Mouse (Mus musculus): ENCODE results near the gene Rcor2. TPM values are rescaled to one million over a fixed set of nuclear protein-coding genes. Genes with fewer than 3 reads are reported as not detected.

Gene Rcor2
- polyA plus RNA-seq, 1 experiment = 11.8 TPM

DNA sequence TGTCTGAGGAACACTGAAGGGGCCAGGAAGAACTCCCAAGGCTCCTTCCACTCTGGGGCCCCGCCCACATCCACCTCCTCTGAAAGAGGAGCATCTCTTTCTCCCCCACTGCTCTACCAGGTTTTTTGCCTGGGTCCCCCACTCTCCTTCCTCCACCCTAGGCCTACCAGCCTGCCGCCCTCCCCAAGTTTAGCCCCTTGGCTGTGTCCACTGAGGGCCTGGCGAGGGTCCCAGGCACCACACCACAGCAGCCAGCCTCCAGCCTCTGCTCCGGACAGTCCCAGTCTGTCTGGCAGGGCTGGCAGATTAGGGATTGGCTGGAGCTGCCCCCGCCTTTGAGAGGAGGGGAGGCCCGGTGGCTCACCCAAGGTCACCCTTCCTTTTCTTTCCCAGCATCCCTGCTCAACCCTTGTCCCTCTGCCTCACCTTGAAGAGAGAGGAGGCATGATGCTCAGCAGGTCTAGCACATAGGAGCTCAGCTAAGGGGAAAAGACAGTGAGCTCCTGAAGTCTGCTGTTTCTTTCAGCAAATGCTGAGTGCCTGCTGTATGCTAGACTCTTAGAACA, 2.3 kb upstream of the Rcor2 start:
- no peak for DNase-seq (ENCODE audit: low read depth)

DNA sequence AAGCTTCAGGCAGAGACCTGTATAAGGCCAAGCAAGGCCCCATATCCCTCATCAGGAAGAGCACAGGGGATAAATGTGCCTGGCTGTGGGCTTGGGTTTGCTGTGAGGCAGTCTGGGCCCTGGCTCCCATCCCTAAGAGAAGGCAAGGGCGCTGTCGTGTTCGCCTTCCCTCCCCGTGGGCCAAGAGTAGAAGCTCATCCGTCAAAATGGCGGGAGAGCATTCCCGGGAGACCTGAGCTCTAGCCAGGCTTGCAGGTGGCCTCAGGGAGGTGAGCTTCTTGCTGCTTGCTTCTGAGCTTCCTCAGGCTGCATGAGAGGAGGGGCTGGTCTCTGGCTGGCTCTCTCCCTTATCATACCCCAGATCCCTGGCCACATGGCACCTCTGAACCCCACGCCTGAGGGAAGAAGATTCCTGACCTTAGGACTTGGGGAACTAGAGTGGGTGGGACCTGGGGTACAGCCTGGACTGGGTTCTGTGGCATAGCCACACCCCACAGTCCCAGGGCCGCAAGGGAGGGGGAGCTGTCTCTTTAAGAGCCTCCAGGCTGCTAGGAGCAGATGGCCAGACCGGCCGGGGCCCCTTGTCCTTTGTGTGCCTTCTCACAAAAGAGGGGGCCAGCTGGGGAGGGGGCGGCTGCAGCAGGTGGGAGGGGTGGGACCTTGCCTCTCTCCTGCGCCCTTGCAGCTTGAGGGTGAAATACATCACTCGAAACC, 1.5 kb upstream of the Rcor2 start:
- no peak for DNase-seq (ENCODE audit: low read depth)

DNA sequence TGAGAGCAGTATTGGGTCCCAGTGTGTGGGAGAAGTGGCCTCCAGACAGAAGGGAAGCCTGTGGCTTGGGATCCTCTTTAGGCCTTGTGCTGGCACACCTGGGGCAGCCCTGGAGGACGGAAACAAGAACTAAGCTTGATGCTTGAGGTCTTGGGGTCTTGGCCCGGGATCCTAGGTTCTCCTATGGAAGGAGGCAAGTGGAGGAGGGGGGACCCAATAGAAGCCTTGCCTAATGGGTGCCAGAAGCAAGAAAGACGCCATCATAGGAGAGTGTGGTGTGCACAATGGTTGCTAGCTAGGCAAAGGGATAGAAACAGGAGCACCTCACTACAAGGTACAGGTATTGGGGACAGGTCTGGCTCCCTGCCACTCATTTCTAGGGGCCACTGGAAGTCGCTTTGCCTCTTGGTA, 699 bp upstream of the Rcor2 start:
- DNase-seq (ENCODE audit: low read depth) = no peak

DNA sequence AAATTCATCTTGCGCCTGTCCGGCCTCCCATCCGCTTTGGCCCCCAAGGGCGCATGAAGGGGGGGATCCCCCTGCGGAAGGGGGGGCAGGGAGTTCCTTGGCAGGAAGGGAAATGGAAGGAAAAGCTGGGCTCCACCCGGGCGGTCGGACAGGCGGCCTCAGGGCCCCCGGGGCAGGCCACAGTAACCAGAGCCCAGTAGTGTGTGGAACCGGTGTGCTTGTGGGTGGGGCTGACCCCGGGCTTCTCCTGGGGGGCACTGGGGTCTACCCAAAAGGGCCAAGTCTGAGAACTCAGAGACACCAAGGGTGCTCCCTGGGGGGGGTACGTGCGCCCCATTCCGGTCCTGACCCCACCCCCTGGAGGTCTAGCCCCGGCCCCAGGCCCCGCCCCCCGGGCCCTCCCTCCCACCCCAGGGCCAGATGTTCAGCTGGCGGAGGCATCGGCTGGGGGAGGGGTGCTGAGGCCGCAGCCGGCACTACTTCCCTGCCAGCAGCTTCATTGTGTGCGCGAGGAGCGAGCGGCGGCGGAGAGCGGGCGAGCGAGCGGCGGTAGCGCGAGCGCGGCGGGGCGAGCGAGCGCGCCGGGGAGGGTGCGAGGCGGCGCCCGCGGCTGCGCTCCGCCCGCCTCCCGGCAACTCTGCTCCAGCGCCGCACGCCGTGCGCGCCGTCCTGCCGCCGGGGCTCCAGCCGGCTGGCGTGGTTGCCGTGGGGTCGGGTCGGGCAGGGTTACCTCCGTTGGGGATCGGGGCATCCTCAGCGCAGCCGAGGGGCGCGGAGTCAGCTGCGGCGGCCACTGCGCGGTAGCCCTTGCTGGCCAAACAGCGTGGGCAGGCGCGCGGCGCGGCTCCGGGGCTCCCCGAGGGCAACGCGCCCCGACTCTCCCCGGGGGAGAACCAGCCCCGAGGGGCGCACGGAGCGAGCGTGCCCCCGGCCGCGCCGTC, 926 bp downstream of the Rcor2 start:
- DNase-seq (ENCODE audit: low read depth) = no peak

DNA sequence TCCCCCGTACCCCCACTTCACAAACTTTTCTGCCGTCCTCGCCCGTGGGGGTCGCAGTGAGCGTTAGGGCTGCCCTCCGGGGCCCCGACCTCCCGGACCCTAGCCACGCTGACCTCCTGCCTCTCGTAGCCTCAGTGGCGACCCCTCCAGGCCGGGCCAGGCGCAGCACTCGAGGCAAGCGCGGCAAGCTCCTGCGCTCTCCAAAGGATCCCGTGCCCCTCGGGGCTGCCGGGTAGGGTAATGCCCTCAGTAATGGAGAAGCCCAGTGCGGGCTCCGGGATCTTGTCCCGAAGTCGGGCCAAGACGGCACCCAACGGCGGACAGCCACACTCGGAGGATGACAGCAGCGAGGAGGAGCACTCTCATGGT, 1.6 kb downstream of the Rcor2 start:
- no peak for DNase-seq (ENCODE audit: low read depth)

DNA sequence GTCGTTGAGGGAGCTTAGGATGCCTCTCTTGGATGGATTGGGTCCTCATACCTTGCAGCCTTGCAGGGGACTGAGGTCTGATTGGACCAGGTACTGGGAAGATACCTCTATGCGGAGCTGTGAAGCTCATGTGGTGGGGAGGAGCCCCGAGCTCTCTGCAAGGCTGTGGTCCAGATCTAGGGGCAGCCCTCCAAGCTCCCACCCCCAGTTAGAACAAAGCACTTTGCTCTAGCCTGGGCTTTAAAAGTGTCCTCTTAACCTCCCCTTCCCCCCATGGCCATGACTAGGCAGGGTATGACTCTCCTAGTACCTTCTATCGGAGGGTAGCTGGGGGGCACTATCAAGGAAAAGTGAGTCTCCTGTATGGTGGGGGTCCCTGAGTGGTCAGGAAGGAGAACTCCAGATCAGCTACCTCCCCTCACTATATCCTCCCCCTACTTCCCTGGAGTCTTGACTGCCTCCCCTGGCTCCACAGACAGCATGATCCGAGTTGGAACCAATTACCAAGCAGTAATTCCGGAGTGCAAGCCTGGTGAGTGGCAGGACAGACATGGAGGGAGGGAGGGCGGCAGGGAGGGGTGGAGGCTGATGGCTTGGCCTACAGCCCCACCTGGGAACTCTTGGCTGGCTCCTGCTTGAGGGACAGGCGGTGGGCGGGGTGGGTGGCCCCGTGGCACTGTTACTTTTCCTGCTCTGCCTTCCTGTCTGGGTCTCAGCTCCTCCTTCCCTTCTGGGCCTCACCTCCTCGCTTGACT, 2.3 kb downstream of the Rcor2 start:
- no peak for DNase-seq (ENCODE audit: low read depth)

DNA sequence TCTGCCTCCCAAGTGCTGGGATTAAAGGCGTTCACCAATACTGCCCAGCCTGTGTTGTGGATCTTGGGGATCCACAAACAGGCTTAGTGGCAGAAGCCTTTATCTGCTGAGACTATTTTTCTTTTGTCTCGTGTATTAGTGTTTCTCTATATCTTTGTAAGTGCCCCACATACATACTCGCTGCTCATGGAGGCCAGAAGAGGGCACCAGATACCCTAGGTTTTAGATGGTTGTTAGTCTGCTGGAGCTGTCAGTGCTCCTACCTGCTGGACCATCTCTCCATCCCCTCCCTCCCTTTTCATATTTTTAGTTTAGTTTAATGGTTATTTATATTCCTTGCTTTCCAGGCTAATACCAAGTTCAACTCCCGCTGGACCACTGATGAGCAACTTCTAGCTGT, 6.4 kb downstream of the Rcor2 start:
- DNase-seq (ENCODE audit: low read depth) = no peak

DNA sequence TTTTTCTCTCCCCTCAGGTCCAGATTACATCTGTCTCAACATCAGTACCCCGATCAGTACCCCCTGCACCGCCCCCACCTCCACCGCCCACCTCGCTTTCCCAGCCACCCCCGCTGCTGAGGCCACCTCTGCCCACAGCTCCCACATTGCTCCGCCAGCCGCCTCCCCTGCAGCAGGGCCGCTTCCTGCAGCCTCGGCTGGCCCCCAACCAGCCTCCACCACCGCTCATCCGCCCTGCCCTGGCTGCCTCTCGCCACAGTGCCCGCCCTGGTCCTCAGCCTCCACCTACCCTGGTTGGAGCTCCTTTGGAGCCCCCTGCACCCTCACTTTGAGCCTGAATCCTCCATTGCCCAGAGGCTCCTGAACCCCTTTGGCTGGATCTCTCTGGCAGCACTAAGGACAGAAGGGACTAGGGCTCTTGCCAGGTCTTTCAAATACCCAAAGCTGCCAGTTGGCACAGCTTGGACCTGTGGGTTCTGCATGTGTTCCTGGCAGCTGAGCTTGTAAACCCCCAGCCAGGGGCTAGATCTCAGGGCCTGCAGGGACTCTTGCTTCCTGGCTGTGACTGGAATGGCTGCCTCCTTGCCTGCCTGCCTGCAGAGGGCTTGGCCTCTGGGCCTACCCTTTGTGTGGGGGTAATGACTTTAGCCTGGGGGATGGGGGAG, 7.3 kb downstream of the Rcor2 start:
- no peak for DNase-seq (ENCODE audit: low read depth)

DNA sequence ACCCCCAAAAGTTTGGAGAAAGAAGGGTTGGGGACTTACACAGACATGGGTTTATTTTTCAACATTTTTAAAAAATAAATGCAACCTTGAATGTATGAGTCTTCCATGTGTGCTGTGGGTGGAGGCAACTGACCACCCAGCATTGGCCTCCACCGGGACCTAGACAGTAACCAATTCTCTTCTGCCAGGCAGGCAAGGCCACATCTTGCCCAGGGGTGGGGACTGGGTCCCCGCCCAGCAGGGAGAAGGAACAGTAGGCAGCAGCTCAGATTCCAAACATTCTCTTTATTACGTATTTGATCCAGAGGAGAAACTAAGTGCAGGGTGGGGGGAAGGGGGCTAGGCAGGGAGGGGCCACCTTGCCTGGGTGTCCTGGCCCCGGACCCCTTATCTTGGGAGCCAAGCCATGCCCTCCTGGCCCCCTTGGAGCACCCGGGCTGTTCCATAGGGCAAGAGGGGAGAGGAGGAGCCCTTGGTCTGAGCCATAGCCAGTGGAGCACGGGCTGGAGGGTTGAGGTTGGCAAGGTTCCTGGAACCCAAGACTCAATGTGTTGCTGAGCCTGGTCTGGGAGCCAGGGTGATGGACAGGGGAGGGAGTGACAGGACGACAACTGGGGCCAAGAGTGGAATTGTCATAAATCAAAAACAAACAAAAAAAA, 8.1 kb downstream of the Rcor2 start:
- no peak for DNase-seq (ENCODE audit: low read depth)

DNA sequence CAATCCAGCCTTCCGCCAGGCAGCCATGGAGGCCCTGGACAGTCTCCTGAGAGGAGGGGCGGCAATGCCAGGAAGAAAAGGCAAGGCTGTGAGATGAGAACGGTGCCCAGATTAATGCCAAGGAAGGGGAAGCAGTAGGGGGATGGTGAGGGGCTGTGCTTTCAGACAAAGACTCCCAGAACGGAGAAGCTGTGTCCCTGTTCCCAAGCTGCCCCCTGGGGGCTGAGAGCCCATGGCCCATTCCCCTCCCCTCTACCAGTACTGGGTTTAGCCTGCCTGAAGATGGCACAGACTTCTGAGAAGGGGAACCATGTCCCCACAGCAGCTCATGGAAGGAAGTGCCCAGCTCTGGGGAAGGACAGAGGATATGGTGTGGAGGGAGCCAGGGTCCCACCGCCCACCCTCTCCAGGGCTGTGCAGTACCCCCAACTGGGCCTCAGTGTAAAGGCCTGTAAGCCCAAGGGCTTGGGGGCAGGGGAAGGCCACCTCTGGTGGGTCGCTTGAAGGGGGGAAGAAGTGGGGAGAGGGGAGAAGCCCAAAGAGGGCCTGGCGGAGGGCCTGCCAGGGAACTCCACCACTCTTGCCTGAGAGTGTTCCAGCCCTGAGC, 9.0 kb downstream of the Rcor2 start:
- DNase-seq (ENCODE audit: low read depth) = no peak

DNA sequence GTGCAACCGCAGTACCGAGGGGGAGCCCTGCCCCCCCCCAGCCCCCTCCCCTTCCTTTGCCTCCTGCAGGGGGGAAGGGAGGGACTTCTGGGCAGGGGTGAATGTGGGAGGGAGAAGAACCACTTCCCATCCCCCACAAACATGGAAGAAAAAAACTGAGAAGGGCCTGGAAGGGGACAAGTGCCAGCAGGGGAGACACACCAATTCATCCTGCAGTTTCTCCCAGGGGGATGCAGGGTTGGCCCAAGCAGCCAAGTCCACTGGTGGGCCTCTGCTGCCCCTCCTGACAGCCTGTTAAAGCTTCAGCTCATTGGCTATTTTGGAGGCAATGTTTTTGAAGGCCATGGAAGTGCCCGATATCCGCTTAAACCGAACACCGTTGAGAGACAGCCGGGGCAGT, 9.7 kb downstream of the Rcor2 start:
- DNase-seq (ENCODE audit: low read depth) = no peak

DNA sequence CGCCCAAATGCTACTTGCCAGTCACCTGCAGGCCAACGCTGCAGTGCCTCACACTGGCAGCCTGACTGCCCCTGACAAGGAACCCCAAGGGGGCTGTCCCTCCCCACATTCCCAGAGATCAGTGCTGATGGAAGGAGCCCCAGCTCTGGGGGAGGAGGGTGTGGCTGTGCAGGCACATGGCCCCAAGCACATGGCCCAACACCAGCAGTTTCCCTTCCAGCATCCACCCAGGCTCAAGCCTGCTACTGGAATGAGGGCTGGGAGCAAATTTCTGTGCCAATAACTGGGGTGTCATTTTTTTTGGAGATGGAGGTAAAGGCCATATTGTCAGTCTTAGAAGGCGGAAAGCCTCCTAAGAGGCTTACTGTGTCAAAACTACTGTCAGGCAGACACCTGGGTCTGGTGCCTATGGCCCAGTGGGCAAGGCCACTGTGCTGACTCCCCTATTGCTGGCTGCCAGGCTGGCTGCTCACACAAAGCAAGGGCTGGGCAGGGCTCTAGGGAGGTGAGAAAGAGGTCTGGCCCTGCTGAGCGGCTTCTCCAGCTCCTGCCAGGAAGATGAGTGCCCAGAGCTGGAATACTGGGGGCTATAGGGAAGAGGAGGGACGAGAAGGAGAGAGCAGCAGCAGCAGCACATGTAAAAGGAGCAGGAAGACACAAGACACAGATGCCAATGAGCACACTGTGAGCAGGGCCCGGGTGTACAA, 11.2 kb downstream of the Rcor2 start:
- no peak for DNase-seq (ENCODE audit: low read depth)

DNA sequence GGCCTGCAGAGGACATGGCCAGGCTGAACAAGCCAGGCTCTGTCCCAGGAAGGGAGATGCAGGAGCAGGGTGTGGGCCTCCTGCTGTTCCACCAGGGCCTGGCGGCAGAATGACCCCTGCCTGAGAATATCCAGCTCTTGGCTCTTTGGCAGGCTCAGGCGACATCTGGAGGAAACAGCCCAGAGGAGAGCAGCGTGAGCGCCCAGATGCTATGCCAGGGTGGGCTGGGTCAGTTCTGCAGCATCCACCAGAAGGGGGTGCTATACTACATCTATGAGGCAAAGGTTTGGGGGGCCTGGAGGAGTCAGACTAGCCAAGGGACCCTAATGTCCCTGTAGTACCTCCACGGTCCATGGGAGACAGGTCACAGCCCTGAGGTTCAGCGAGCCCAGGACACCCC, 12.0 kb downstream of the Rcor2 start:
- no peak for DNase-seq (ENCODE audit: low read depth)

DNA sequence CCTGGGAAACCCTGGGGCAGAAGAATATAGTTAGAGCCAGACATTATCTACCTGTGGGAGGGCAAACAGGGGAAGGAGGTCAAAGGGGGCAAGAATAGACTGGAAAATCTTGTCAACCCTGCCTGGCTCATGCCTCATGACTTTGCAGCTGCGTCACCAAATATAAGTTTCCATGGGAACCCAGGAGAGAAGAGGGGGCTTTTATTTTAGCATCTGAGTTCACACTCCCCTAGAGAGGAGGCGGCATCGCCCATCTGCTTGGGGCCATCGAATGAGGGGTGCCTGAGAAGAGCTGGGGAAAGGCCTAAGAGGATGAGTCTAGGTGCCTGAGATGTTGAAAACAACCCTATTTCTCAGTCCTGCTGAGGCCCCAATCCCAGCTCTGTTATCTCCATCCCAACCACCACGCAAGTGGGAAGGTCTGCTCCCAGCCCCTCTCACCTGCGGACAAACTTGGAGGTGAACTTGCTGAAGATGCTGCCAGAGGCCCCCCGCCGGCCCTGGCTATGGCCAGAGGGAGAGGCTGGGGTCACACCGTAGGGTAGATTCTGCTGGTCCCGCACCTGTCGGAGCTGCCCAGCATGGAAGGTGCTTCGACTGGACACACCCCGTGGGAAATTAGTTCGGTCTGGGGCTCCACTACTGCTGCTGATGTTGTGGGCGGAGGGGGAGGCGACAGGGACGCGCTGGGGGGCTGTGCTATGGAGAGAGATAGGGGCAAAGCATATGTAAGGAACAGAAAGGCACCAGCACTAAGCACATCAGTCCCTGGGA, 13.6 kb downstream of the Rcor2 start:
- DNase-seq (ENCODE audit: low read depth) = no peak

DNA sequence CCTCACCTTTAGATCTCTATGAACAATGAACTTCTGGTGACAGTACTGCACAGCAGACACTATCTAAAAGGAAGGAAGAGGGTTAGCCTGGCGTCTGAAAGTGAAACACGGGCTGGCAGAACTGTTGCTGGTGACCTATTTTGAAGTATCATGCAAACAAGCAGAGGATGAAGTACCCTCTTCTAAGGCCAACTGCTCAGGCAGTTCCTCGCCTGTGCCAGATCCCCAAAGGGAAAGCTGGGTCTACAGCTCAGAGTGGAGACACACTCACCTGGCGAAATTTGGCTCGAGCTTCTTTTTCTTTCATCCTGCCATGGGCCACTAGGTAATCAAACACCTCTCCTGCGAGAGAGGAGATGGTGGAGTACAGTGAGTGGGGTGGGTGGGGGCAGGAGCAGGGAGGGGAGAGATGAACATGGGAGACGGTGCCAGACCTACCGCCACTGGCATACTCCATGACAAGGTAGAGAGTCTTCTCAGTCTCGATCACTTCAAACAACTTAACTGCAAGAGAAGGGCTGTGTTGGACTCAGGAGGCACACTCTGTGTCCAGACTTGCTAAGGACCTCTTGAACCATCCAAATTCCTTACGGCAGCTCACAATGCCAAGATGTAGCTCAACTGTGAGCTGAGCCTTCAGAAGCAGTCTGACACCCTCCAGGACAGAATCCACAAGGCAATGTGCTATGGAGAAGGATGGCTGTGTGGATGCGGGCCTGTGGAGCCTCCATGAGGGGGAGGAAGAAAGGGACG, 19.6 kb downstream of the Rcor2 start:
- no peak for DNase-seq (ENCODE audit: low read depth)

DNA sequence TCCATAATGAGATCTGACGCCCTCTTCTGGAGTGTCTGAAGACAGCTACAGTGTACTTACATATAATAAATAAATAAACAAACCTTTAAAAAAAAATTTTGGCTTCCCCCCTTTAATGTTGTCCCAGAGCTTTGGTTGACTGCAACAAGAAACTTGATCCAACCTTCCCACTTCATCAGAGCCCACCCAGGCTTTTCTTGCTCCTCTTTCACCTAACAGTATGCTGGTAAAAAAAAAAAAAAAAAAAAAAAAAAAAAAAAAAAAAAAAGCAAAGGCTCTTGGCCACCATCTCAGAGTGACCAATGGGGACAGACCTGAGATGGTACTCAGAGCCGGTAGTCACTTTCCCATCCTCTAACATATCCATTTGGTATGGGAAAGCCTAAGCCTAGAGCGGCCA, 21.2 kb downstream of the Rcor2 start:
- no peak for DNase-seq (ENCODE audit: low read depth)

DNA sequence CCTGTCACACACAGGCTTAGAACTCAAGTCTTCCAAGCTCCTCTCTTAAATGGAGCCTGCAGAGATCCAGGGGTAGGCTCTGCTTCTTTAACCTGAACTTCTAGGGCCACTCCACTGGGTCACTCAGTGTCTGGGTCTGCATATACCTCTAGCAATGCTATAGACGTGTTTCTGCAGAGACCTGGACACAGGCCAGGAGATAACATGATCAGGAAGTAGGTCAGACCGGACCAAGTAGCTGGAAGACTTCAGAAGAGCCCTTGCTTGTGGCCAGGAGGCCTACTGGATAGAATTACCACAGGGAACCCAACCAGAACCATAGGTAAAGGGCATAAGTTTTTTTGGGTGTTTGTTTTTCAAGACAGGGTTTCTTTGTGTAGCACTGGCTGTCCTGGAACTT, 22.6 kb downstream of the Rcor2 start:
- DNase-seq (ENCODE audit: low read depth) = no peak

DNA sequence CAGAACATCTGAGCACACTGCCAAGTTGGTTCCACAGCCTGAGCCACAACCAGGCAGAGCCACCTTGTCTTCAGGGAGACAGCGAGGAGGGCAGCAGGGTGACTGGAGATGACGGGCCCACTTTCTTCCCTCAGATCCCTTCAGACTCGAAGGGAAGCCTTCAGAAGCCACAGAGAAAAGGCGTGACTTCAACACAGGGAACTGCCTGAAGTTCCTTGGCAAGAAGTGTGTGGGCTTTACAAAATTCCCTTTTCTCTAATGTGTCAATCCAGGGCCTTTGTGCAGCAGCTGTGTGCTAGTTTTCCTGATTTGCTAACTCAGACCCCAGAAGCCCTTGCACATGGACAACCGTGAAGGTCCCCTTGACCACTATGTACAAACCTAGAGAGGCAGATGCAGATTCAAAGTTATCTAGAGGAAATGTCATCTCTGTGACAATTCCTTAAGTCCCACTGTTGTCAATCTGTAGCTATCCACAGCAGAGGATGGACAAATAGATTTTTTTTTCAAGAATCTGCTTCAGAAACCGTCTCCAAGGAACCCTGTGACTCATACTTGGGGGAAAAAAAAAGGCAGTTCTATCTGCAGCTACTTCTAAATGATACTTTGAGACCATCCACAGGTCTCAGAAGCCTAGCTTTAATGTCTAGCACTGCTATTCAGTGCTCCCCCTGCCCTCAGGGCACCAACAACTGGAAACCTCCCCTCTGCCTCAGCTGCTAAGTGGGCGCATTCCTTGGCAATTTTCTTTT, 25.0 kb downstream of the Rcor2 start:
- DNase-seq (ENCODE audit: low read depth) = no peak

All from gonadal fat pad, adult 2 months (tissue).